Mouse (Mus musculus): Measurements from ENCODE around the gene Atf2. TPM values are rescaled to one million over a fixed set of nuclear protein-coding genes. Genes with fewer than 3 reads are reported as not detected.

The Atf2 gene
- polyA plus RNA-seq, 1 experiment from 2014 or later: 101 TPM

GRCm38 (mm10) chr2:73790332-73790731 is 102.1 kb downstream of the Atf2 start:
- 93% methylated on average over 2 of the region's 2 CpGs for WGBS
- DNase-seq (ENCODE audit: low spot score): no peak

DNA sequence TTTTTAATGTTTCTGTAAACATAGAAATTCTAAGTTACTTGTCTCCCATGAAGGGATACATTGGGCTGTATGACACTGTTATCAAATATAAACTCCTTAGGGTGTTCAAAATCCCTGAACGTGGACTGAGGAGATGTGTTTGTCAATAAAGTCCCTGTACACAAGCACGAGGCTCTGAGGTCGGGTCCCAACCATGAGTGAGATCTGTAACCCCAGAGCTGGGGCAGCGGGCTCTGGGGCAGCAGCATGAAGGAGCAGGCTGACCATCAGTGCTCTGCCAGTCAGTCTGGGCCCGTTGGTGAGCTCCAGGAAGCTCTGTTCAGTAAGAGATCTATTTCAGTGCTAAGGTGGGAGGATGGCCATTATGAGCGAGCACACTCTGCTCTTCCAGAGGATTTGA is 104.0 kb downstream of the Atf2 start:
- Histone ChIP-seq H3K9ac (ENCODE audit: low read length) (no peak overlapping the region), H3K4me2 (ENCODE audit: low read depth, low read length, severe bottlenecking) (no peak overlapping the region), H3K36me3 (ENCODE audit: control insufficient read depth, insufficient read depth, low read length) (no peaks in the 10 kb centered on the region), H3K27me3 (ENCODE audit: control insufficient read depth, insufficient read depth, low read length) (no peaks in the 10 kb centered on the region), H3K27ac (ENCODE audit: low read depth, low read length) (no peak overlapping the region), H3K9me3 (ENCODE audit: control insufficient read depth, low read length) (no peaks in the 10 kb centered on the region), H3K4me3 (ENCODE audit: low read depth, low read length) (no peak overlapping the region), H3K4me1 (replicated peaks; ENCODE audit: control insufficient read depth, insufficient read depth, low read length) (no peaks in the 10 kb centered on the region)
- DNase-seq (ENCODE audit: low spot score) (no peak), ATAC-seq (replicated peaks; ENCODE audit: low FRiP score) (no peak)
- 79% methylated on average over 6 of the region's 6 CpGs for WGBS

More at GRCm38 (mm10) chr2:73790332-73790731, 102.1 kb downstream of the Atf2 start:
- Histone ChIP-seq H3K27ac (ENCODE audit: low read depth, low read length) (no peak overlapping the region), H3K9ac (ENCODE audit: low read length) (no peak overlapping the region), H3K4me3 (ENCODE audit: low read depth, low read length) (no peak overlapping the region), H3K27me3 (ENCODE audit: control insufficient read depth, insufficient read depth, low read length) (no peaks in the 10 kb centered on the region), H3K9me3 (ENCODE audit: control insufficient read depth, low read length) (no peaks in the 10 kb centered on the region), H3K36me3 (ENCODE audit: control insufficient read depth, insufficient read depth, low read length) (no peaks in the 10 kb centered on the region), H3K4me1 (replicated peaks; ENCODE audit: control insufficient read depth, insufficient read depth, low read length) (no peaks in the 10 kb centered on the region), H3K4me2 (ENCODE audit: low read depth, low read length, severe bottlenecking) (no peak overlapping the region)
- no peak for ATAC-seq (replicated peaks; ENCODE audit: low FRiP score)

GRCm38 (mm10) chr2:73782371-73782905 is 110.0 kb downstream of the Atf2 start:
- H3K36me3 ChIP-seq (ENCODE audit: control insufficient read depth, insufficient read depth, low read length): no peaks in the 10 kb centered on the region
- H3K9me3 ChIP-seq (ENCODE audit: control insufficient read depth, low read length): no peaks in the 10 kb centered on the region
- H3K27ac ChIP-seq (ENCODE audit: low read depth, low read length): no peak overlapping the region
- H3K9ac ChIP-seq (ENCODE audit: low read length): no peak overlapping the region
- no peak for DNase-seq (ENCODE audit: low spot score)
- WGBS: 64% methylated on average over 9 of the region's 9 CpGs
- ATAC-seq (replicated peaks; ENCODE audit: low FRiP score): no peak
- H3K27me3 ChIP-seq (ENCODE audit: control insufficient read depth, insufficient read depth, low read length): no peaks in the 10 kb centered on the region
- no peak overlapping the region for H3K4me3 ChIP-seq (ENCODE audit: low read depth, low read length)
- no peaks in the 10 kb centered on the region for H3K4me1 ChIP-seq (replicated peaks; ENCODE audit: control insufficient read depth, insufficient read depth, low read length)
- no peak overlapping the region for H3K4me2 ChIP-seq (ENCODE audit: low read depth, low read length, severe bottlenecking)

GRCm38 (mm10) chr2:73780321-73781010 is 112.0 kb downstream of the Atf2 start:
- DNase-seq (ENCODE audit: low spot score): no peak
- H3K9ac ChIP-seq (ENCODE audit: low read length): no peak overlapping the region
- ATAC-seq (replicated peaks; ENCODE audit: low FRiP score): no peak
- no peak overlapping the region for H3K4me2 ChIP-seq (ENCODE audit: low read depth, low read length, severe bottlenecking)
- no peaks in the 10 kb centered on the region for H3K36me3 ChIP-seq (ENCODE audit: control insufficient read depth, insufficient read depth, low read length)
- no peak overlapping the region for H3K27ac ChIP-seq (ENCODE audit: low read depth, low read length)
- no peak overlapping the region for H3K4me3 ChIP-seq (ENCODE audit: low read depth, low read length)
- no peaks in the 10 kb centered on the region for H3K27me3 ChIP-seq (ENCODE audit: control insufficient read depth, insufficient read depth, low read length)
- 87% methylated on average over 14 of the region's 14 CpGs for WGBS
- no peaks in the 10 kb centered on the region for H3K9me3 ChIP-seq (ENCODE audit: control insufficient read depth, low read length)
- no peaks in the 10 kb centered on the region; the same call in 1 of the 2 replicates for H3K4me1 ChIP-seq (replicated peaks; ENCODE audit: control insufficient read depth, insufficient read depth, low read length)

DNA sequence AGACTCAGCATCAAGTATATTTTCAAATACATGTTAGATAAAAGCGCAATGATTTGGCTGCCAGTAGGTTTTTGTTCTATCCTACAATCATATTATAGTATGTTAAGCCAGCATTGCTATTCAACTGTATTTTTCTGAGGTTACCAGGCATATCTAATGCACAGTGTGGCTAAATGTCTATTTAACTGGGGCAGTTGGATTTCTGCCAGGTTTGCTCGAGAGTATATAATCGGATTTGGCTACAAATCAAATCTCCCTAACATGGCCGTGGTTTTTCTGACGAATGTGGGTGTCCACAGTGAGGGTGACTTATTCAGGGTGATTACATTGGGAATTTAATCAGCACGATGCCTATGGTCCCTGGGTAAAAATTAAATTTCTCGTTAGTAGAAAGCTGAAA is 112.6 kb downstream of the Atf2 start:
- ATAC-seq (replicated peaks; ENCODE audit: low FRiP score) (no peak), DNase-seq (ENCODE audit: low spot score) (no peak)
- H3K4me1 ChIP-seq (replicated peaks; ENCODE audit: control insufficient read depth, insufficient read depth, low read length): no peaks in the 10 kb centered on the region; the same call in 1 of the 2 replicates
- H3K27ac ChIP-seq (ENCODE audit: low read depth, low read length): no peak overlapping the region
- H3K4me3 ChIP-seq (ENCODE audit: low read depth, low read length): no peak overlapping the region
- no peaks in the 10 kb centered on the region for H3K27me3 ChIP-seq (ENCODE audit: control insufficient read depth, insufficient read depth, low read length)
- H3K4me2 ChIP-seq (ENCODE audit: low read depth, low read length, severe bottlenecking): no peak overlapping the region
- H3K9me3 ChIP-seq (ENCODE audit: control insufficient read depth, low read length): no peaks in the 10 kb centered on the region
- no peak overlapping the region for H3K9ac ChIP-seq (ENCODE audit: low read length)
- no peaks in the 10 kb centered on the region for H3K36me3 ChIP-seq (ENCODE audit: control insufficient read depth, insufficient read depth, low read length)
- 55% methylated on average over 7 of the region's 7 CpGs for WGBS

GRCm38 (mm10) chr2:73779016-73779595 is 113.3 kb downstream of the Atf2 start:
- WGBS: 70% methylated on average over 4 of the region's 4 CpGs
- DNase-seq (ENCODE audit: low spot score) (no peak), ATAC-seq (replicated peaks; ENCODE audit: low FRiP score) (no peak)
- H3K9me3 ChIP-seq (ENCODE audit: control insufficient read depth, low read length): no peaks in the 10 kb centered on the region
- H3K36me3 ChIP-seq (ENCODE audit: control insufficient read depth, insufficient read depth, low read length): no peaks in the 10 kb centered on the region
- no peaks in the 10 kb centered on the region for H3K27me3 ChIP-seq (ENCODE audit: control insufficient read depth, insufficient read depth, low read length)
- no peak overlapping the region for H3K4me3 ChIP-seq (ENCODE audit: low read depth, low read length)
- H3K27ac ChIP-seq (ENCODE audit: low read depth, low read length): no peak overlapping the region
- no peak overlapping the region for H3K9ac ChIP-seq (ENCODE audit: low read length)
- H3K4me1 ChIP-seq (replicated peaks; ENCODE audit: control insufficient read depth, insufficient read depth, low read length): no peaks in the 10 kb centered on the region; the same call in 1 of the 2 replicates
- H3K4me2 ChIP-seq (ENCODE audit: low read depth, low read length, severe bottlenecking): no peak overlapping the region

DNA sequence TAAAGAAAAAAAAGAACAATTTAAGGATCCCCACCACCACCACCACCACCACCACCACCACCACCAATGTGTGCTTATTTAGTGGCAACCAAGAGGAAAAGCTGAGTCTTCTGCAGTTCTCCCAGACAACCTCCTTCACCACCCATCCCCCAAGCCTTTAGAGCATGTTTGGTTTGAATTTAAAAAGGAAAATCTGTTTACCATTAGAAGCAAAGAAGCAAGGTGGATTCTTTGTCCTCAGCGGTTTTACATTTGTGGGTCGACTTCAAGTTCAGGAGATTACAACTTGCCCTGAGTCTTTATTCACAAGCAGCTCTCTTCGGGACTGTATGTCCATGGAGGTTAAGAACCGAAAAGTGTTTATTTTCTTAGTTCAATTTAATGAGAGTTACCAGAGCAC is 115.5 kb downstream of the Atf2 start:
- Histone ChIP-seq H3K36me3 (ENCODE audit: control insufficient read depth, insufficient read depth, low read length) (no peaks in the 10 kb centered on the region), H3K27me3 (ENCODE audit: control insufficient read depth, insufficient read depth, low read length) (no peaks in the 10 kb centered on the region), H3K4me2 (ENCODE audit: low read depth, low read length, severe bottlenecking) (no peak overlapping the region), H3K4me3 (ENCODE audit: low read depth, low read length) (no peak overlapping the region), H3K27ac (ENCODE audit: low read depth, low read length) (no peak overlapping the region), H3K4me1 (replicated peaks; ENCODE audit: control insufficient read depth, insufficient read depth, low read length) (peaks cover 6% of the 10 kb centered on the region; the same call in 1 of the 2 replicates), H3K9me3 (ENCODE audit: control insufficient read depth, low read length) (no peaks in the 10 kb centered on the region), H3K9ac (ENCODE audit: low read length) (no peak overlapping the region)
- WGBS: 30% methylated on average over 4 of the region's 4 CpGs
- DNase-seq (ENCODE audit: low spot score) (no peak), ATAC-seq (replicated peaks; ENCODE audit: low FRiP score) (no peak)

GRCm38 (mm10) chr2:73775683-73776310 is 116.6 kb downstream of the Atf2 start:
- Histone ChIP-seq H3K4me1 (replicated peaks; ENCODE audit: control insufficient read depth, insufficient read depth, low read length) (peaks cover 6% of the 10 kb centered on the region; the same call in 1 of the 2 replicates), H3K36me3 (ENCODE audit: control insufficient read depth, insufficient read depth, low read length) (no peaks in the 10 kb centered on the region), H3K27ac (ENCODE audit: low read depth, low read length) (peak overlapping the region; percentile 85), H3K9me3 (ENCODE audit: control insufficient read depth, low read length) (no peaks in the 10 kb centered on the region), H3K4me3 (ENCODE audit: low read depth, low read length) (peak overlapping the region; percentile 92), H3K9ac (ENCODE audit: low read length) (peak overlapping the region; percentile 90), H3K27me3 (ENCODE audit: control insufficient read depth, insufficient read depth, low read length) (no peaks in the 10 kb centered on the region), H3K4me2 (ENCODE audit: low read depth, low read length, severe bottlenecking) (peak overlapping the region; percentile 53)
- peak; percentile 22; the same call in 1 of the 2 replicates for ATAC-seq (replicated peaks; ENCODE audit: low FRiP score)
- DNase-seq (ENCODE audit: low spot score): no peak
- under 1% methylated on average over 22 of the region's 22 CpGs for WGBS

All from forebrain, embryonic 11.5 days (tissue).